Mouse (Mus musculus) embryonic facial prominence, embryonic 13.5 days (tissue): ENCODE results near the gene Dstyk. TPM values are rescaled to one million over a fixed set of nuclear protein-coding genes. Genes with fewer than 3 reads are reported as not detected.

Experiments
- ATAC-seq: fragments of 200-750 bp; cut with Nextera tagmentation; 2 replicates; pipeline ENCODE4 v1.8.0; 2017; ENCODE audit warnings: low read depth; ENCODE audit not compliant: insufficient number of reproducible peaks, insufficient read depth, low FRiP score, low TSS enrichment
- H3K27ac ChIP-seq: fragments of 300-500 bp; sonication (generic); 2 replicates; pipeline ENCODE4 v1.5.1; 2015; ENCODE audit warnings: moderate library complexity, mild to moderate bottlenecking, inconsistent platforms
- H3K27me3 ChIP-seq: fragments of 300-500 bp; sonication (generic); 2 replicates; pipeline ENCODE4 v1.6.1; 2015; ENCODE audit warnings: mild to moderate bottlenecking, inconsistent platforms
- H3K36me3 ChIP-seq: fragments of 300-500 bp; sonication (generic); 2 replicates; pipeline ENCODE4 v1.6.1; 2015; ENCODE audit warnings: mild to moderate bottlenecking, inconsistent platforms
- H3K4me1 ChIP-seq: fragments of 300-500 bp; sonication (generic); 2 replicates; pipeline ENCODE4 v1.6.1; 2015; ENCODE audit warnings: inconsistent platforms
- H3K4me2 ChIP-seq: fragments of 300-500 bp; sonication (generic); 2 replicates; pipeline ENCODE4 v1.6.1; 2015; ENCODE audit warnings: moderate library complexity, mild to moderate bottlenecking, inconsistent platforms
- H3K4me3 ChIP-seq: fragments of 300-500 bp; sonication (generic); 2 replicates; pipeline ENCODE4 v1.5.1; 2015; ENCODE audit warnings: mild to moderate bottlenecking, inconsistent platforms
- H3K9ac ChIP-seq: fragments of 300-500 bp; sonication (generic); 2 replicates; pipeline ENCODE4 v1.6.1; 2015; ENCODE audit warnings: mild to moderate bottlenecking, inconsistent platforms
- H3K9me3 ChIP-seq: fragments of 300-500 bp; sonication (generic); 2 replicates; pipeline ENCODE4 v1.6.1; 2016; ENCODE audit warnings: inconsistent platforms
- WGBS: fragments of 180-500 bp; shearing (Covaris S2); methylation state at CpG from one replicate; pipeline ENCODE4 v1.1.7; 2015; ENCODE audit warnings: mixed read lengths; 5-methylcytosine and 5-hydroxymethylcytosine counted together
- polyA plus RNA-seq: library from polyadenylated mRNA; unstranded; fragments of >200 nt; fragmentation: Nextera tagmentation; extraction: Ambion mirVana; gene quantifications from 2 replicates; pipeline ENCODE4 v1.2.1, GENCODE M21; 2015

Dstyk gene
- 16.1 and 17.7 TPM in 2 replicates for polyA plus RNA-seq

- Histone ChIP-seq H3K27ac (peak within 1 kb of the TSS; percentile 95), H3K36me3 (0 out of 2 replicates have a peak, but pooled peaks cover 2% of the 10 kb centered on the region), H3K4me3 (peak within 1 kb of the TSS; percentile 81), H3K4me2 (peak within 1 kb of the TSS; percentile 73), H3K27me3 (no peaks in the 10 kb centered on the region), H3K9ac (peak within 1 kb of the TSS; percentile 92), H3K9me3 (no peaks in the 10 kb centered on the region), H3K4me1 (peaks cover 27% of the 10 kb centered on the region)
- peak; percentile 96 for ATAC-seq
- WGBS, result under 1% methylated on average over 85 of the region's 85 CpGs
These were observed at the start of gene Dstyk for GRCm38 (mm10) chr1:132417319-132418251. Gene Dstyk, plus strand, starts transcription at chr1:132417555.

- H3K9ac ChIP-seq, result 0 out of 2 replicates have a peak overlapping the region, but pooled peaks have one; percentile 32
- no peak overlapping the region for H3K27ac ChIP-seq
- no peaks in the 10 kb centered on the region for H3K27me3 ChIP-seq
- 31% methylated on average over 7 of the region's 7 CpGs for WGBS
- no peak overlapping the region for H3K4me2 ChIP-seq
- no peaks in the 10 kb centered on the region for H3K9me3 ChIP-seq
- no peak overlapping the region for H3K4me3 ChIP-seq
- peaks cover 35% of the 10 kb centered on the region for H3K36me3 ChIP-seq
- peaks cover 39% of the 10 kb centered on the region for H3K4me1 ChIP-seq
- ATAC-seq, result no peak
These were observed 49.5 kb upstream of the Dstyk start for GRCm38 (mm10) chr1:132367692-132368506.

- Histone ChIP-seq H3K4me2 (no peak overlapping the region), H3K4me1 (peaks cover 67% of the 10 kb centered on the region), H3K4me3 (no peak overlapping the region), H3K9ac (no peak overlapping the region), H3K27me3 (no peaks in the 10 kb centered on the region), H3K27ac (peak overlapping the region; percentile 64), H3K9me3 (no peaks in the 10 kb centered on the region), H3K36me3 (peaks cover 25% of the 10 kb centered on the region)
- WGBS, result 63% methylated on average over 9 of the region's 9 CpGs
- ATAC-seq, result no peak
These were observed 46.6 kb upstream of the Dstyk start for GRCm38 (mm10) chr1:132370681-132371173.

GRCm38 (mm10) chr1:132371298-132372081 lies 45.9 kb upstream of the Dstyk start:
- WGBS, result 47% methylated on average over 8 of the region's 8 CpGs
- Histone ChIP-seq H3K36me3 (peaks cover 25% of the 10 kb centered on the region), H3K9me3 (no peaks in the 10 kb centered on the region), H3K4me2 (no peak overlapping the region), H3K27me3 (no peaks in the 10 kb centered on the region), H3K4me1 (peaks cover 75% of the 10 kb centered on the region), H3K9ac (no peak overlapping the region), H3K4me3 (no peak overlapping the region), H3K27ac (peak overlapping the region; percentile 64)
- no peak for ATAC-seq

- Histone ChIP-seq H3K27ac (peak overlapping the region; percentile 86; the same call in 1 of the 2 replicates), H3K4me1 (peaks cover 77% of the 10 kb centered on the region), H3K4me2 (no peak overlapping the region; the same call in 1 of the 2 replicates), H3K9ac (no peak overlapping the region), H3K36me3 (peaks cover 22% of the 10 kb centered on the region), H3K9me3 (no peaks in the 10 kb centered on the region), H3K4me3 (no peak overlapping the region), H3K27me3 (no peaks in the 10 kb centered on the region)
- WGBS, result 76% methylated on average over 5 of the region's 5 CpGs
- ATAC-seq, result no peak
These were observed 45.0 kb upstream of the Dstyk start for GRCm38 (mm10) chr1:132372354-132372753.

- Histone ChIP-seq H3K27me3 (no peaks in the 10 kb centered on the region), H3K36me3 (peaks cover 25% of the 10 kb centered on the region), H3K27ac (peak overlapping the region; percentile 86), H3K4me3 (no peak overlapping the region), H3K9ac (peak overlapping the region; percentile 17; the same call in 1 of the 2 replicates), H3K4me1 (peaks cover 77% of the 10 kb centered on the region), H3K9me3 (no peaks in the 10 kb centered on the region), H3K4me2 (no peak overlapping the region; the same call in 1 of the 2 replicates)
- ATAC-seq, result no peak
- WGBS, result 69% methylated on average over 6 of the region's 6 CpGs
These were observed 44.3 kb upstream of the Dstyk start for GRCm38 (mm10) chr1:132372896-132373534.

GRCm38 (mm10) chr1:132374140-132374872 lies 43.0 kb upstream of the Dstyk start:
- H3K36me3 ChIP-seq, result peaks cover 36% of the 10 kb centered on the region
- H3K4me3 ChIP-seq, result no peak overlapping the region
- H3K9ac ChIP-seq, result 0 out of 2 replicates have a peak overlapping the region, but pooled peaks have one; percentile 7
- H3K4me2 ChIP-seq, result peak overlapping the region; percentile 34
- peak overlapping the region; percentile 86 for H3K27ac ChIP-seq
- no peaks in the 10 kb centered on the region for H3K9me3 ChIP-seq
- ATAC-seq, result peak; percentile 59
- 21% methylated on average over 5 of the region's 5 CpGs for WGBS
- H3K27me3 ChIP-seq, result no peaks in the 10 kb centered on the region
- peaks cover 77% of the 10 kb centered on the region for H3K4me1 ChIP-seq

- Histone ChIP-seq H3K9ac (0 out of 2 replicates have a peak overlapping the region, but pooled peaks have one; percentile 7), H3K9me3 (no peaks in the 10 kb centered on the region), H3K27ac (peak overlapping the region; percentile 86), H3K4me1 (peaks cover 77% of the 10 kb centered on the region), H3K27me3 (no peaks in the 10 kb centered on the region), H3K36me3 (peaks cover 37% of the 10 kb centered on the region), H3K4me3 (no peak overlapping the region), H3K4me2 (peak overlapping the region; percentile 35)
- 50% methylated on average over 3 of the region's 3 CpGs for WGBS
- ATAC-seq, result no peak
These were observed 42.5 kb upstream of the Dstyk start for GRCm38 (mm10) chr1:132374873-132375244.

GRCm38 (mm10) chr1:132375256-132375655 lies 42.1 kb upstream of the Dstyk start:
- peak; percentile 44 for ATAC-seq
- peaks cover 38% of the 10 kb centered on the region for H3K36me3 ChIP-seq
- WGBS, result 12% methylated on average over 4 of the region's 4 CpGs
- peaks cover 76% of the 10 kb centered on the region for H3K4me1 ChIP-seq
- 0 out of 2 replicates have a peak overlapping the region, but pooled peaks have one; percentile 7 for H3K9ac ChIP-seq
- H3K27me3 ChIP-seq, result no peaks in the 10 kb centered on the region
- no peak overlapping the region for H3K4me3 ChIP-seq
- H3K27ac ChIP-seq, result peak overlapping the region; percentile 86
- peak overlapping the region; percentile 35 for H3K4me2 ChIP-seq
- H3K9me3 ChIP-seq, result no peaks in the 10 kb centered on the region
